Mouse (Mus musculus) heart, embryonic 15.5 days (tissue): ENCODE measurements around the gene Sgk1. TPM values are rescaled to one million over a fixed set of nuclear protein-coding genes. Genes with fewer than 3 reads are reported as not detected.

Experiments
- ATAC-seq: fragments of 200-750 bp; cut with Nextera tagmentation; replicated peaks from 2 replicates; pipeline ENCODE4 v1.8.0; 2017; ENCODE audit warnings: low read depth, moderate TSS enrichment; ENCODE audit not compliant: insufficient number of reproducible peaks, insufficient read depth, low FRiP score
- H3K27ac ChIP-seq: fragments of 300-500 bp; sonication (generic); 2 replicates; pipeline ENCODE4 v1.5.1; 2015; ENCODE audit warnings: mild to moderate bottlenecking, inconsistent platforms
- H3K27me3 ChIP-seq: fragments of 300-500 bp; sonication (generic); 2 replicates; pipeline ENCODE4 v1.6.1; 2015; ENCODE audit warnings: inconsistent platforms
- H3K36me3 ChIP-seq: fragments of 300-500 bp; sonication (generic); 2 replicates; pipeline ENCODE4 v1.6.1; 2015; ENCODE audit warnings: mild to moderate bottlenecking, inconsistent platforms
- H3K4me1 ChIP-seq: fragments of 300-500 bp; sonication (generic); replicated peaks from 2 replicates; pipeline ENCODE4 v1.6.1; 2015; ENCODE audit warnings: inconsistent platforms
- H3K4me2 ChIP-seq: fragments of 300-500 bp; sonication (generic); 2 replicates; pipeline ENCODE4 v1.6.1; 2015; ENCODE audit warnings: inconsistent platforms, mild to moderate bottlenecking, moderate library complexity
- H3K4me3 ChIP-seq: fragments of 300-500 bp; sonication (generic); 2 replicates; pipeline ENCODE4 v1.5.1; 2015; ENCODE audit warnings: mild to moderate bottlenecking, inconsistent platforms
- H3K9ac ChIP-seq: fragments of 300-500 bp; sonication (generic); 2 replicates; pipeline ENCODE4 v1.6.1; 2015; ENCODE audit warnings: mild to moderate bottlenecking, inconsistent platforms
- H3K9me3 ChIP-seq: fragments of 300-500 bp; sonication (generic); replicated peaks from 2 replicates; pipeline ENCODE4 v1.6.1; 2016; ENCODE audit warnings: inconsistent platforms
- WGBS: fragments of 180-500 bp; shearing (Covaris S2); methylation state at CpG from one replicate; pipeline ENCODE4 v1.1.7; 2015; ENCODE audit warnings: mixed read lengths; 5-methylcytosine and 5-hydroxymethylcytosine counted together
- polyA plus RNA-seq: library from polyadenylated mRNA; unstranded; fragments of >200 nt; fragmentation: Nextera tagmentation; extraction: Ambion mirVana; gene quantifications from 2 replicates; pipeline ENCODE4 v1.2.1, GENCODE M21; 2015

Gene Sgk1
- polyA plus RNA-seq, 1 experiment from 2014 or later, result 29.8 TPM

DNA sequence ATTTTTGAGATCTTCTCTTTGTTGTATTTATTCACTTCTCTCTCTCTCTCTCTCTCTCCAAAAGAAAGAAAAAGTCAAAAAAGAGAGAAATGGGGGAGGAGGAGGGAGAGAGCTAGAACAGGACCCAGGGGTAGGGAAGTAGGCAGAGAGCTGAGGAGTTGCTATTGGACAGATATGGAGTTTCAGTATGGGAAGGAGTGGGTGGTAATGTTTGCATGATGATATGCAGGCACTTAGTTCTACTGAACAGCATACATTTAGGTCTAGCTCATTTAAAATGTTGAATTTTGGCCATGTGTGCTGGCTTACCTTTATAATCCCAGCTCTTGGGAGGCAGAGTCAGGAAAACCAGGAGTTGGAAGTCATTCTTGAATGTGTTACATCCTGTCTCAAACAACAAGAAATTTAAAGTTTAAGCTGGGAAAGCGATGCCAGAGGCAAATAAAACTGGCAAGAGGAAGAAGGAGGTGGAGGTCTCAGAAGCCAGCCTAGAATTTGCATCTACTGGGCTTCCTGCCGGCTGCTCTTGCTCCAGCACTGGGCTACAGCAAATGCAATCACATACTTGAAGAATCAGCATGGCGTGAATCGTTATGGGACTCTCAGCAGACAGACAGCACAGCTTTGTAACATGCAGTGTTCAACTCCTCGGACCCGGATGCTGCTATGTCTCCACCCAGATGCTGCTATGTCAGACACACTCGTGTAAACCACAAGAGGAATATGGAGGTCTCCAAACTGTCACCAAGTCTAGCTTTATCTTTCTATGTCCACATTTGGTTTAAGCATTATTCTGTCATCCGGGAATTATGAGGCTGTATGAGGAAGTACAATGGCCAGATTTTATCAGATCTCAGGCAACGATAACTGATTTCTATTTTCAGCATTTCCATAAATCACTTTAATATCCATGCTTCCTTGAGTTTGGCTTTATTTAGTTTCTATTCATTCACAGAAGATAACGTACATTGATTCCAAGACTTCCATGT lies 20.5 kb downstream of the Sgk1 start:
- Histone ChIP-seq H3K27ac (no peak overlapping the region), H3K27me3 (no peaks in the 10 kb centered on the region), H3K9me3 (no peaks in the 10 kb centered on the region), H3K9ac (no peak overlapping the region), H3K4me2 (no peak overlapping the region), H3K36me3 (no peaks in the 10 kb centered on the region), H3K4me3 (no peak overlapping the region), H3K4me1 (no peaks in the 10 kb centered on the region)
- WGBS, result 78% methylated on average over 10 of the region's 10 CpGs
- ATAC-seq, result no peak

DNA sequence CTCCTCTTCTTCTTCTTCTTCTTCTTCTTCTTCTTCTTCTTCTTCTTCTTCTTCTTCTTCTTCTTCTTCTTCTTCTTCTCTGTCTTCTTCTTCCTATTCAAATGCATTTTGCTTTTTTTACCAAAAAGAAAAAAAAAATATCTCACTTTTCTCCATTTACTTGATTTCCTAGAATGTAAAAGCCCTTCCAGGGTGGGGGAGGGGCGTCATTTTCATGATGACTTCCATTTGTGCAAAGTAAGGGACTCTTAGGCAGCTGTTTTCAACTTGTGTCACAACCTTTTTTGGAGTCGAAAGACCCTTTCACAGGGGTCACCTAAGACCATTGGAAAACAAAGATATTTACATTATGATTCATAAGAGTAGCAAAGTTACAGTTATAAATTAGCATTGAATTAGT lies 22.2 kb downstream of the Sgk1 start:
- ATAC-seq, result no peak
- Histone ChIP-seq H3K4me2 (no peak overlapping the region), H3K9me3 (no peaks in the 10 kb centered on the region), H3K4me1 (no peaks in the 10 kb centered on the region), H3K27me3 (no peaks in the 10 kb centered on the region), H3K36me3 (no peaks in the 10 kb centered on the region), H3K27ac (no peak overlapping the region), H3K9ac (no peak overlapping the region), H3K4me3 (no peak overlapping the region)
- 75% methylated on average over 2 of the region's 2 CpGs for WGBS

DNA sequence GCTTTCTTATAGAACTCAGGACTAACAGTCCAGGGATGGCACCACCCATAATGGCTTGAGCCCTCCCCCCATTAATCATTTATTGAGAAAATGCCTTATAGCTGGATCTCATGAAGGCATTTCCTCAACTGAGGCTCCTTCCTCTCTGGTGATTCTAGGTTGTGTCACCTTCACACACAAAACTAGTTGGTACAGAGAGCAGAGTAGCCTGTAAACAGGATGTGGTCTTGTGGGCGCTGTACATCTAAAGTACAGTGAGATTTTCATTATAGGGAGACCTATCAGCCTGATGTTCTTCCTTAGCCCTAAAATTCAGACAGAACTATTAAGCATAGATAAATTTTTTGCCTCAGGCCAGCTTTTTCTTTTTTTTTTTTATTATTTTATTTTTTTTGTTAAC lies 23.6 kb downstream of the Sgk1 start:
- Histone ChIP-seq H3K9ac (no peak overlapping the region), H3K27me3 (no peaks in the 10 kb centered on the region), H3K4me1 (no peaks in the 10 kb centered on the region), H3K4me3 (no peak overlapping the region), H3K4me2 (no peak overlapping the region), H3K36me3 (no peaks in the 10 kb centered on the region), H3K9me3 (no peaks in the 10 kb centered on the region), H3K27ac (no peak overlapping the region)
- WGBS, result 88% methylated on average over 1 of the region's 1 CpGs
- no peak for ATAC-seq

DNA sequence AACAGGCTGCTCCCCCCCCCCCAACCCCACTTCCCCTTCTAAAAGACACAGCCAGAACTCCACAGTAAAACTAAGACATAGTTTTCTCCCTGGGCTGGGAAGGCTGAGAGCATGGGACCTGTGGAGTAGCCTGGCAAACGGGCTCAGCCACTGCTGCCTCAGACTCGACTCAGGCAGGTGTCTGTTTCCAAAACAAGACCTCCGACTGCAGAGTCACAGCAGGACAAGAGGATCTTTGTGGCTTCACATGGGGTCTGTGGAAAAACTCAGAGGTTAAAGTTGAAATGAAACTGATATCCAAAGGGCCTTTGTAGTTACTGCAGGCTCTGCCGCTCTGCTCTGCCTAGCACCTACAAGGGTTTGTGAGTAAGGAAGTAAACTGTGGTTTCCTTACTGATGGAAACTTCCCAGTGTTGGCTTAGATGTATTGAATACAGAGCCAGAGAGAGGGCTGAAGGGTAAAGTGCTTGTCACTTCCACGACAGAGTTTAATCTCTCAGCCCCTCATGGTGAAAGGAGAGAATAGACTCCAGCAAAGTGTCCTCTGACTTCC lies 25.0 kb downstream of the Sgk1 start:
- 30% methylated on average over 5 of the region's 5 CpGs for WGBS
- Histone ChIP-seq H3K4me2 (no peak overlapping the region), H3K4me1 (no peaks in the 10 kb centered on the region), H3K27ac (no peak overlapping the region), H3K4me3 (no peak overlapping the region), H3K9me3 (no peaks in the 10 kb centered on the region), H3K9ac (no peak overlapping the region), H3K27me3 (no peaks in the 10 kb centered on the region), H3K36me3 (no peaks in the 10 kb centered on the region)
- ATAC-seq, result no peak

DNA sequence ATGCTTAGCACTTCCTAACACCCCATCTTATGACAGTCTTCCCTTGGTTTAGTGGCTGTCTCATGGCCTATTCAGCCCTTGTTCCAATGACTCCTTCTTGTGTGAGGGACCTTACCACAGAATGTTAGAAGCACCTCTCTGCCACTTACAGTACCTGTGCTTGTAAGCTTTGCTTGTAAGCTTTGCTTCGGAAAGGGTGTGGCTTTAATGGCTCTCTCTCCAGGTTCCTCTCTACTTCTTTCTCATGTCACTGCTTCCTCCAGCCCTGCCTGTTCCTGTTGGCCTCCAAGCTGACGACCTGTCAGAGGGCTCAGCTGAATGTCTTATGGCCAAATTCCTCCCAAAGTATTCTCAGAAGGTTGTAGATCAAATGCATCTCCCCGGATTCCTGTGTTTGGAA lies 25.8 kb downstream of the Sgk1 start:
- Histone ChIP-seq H3K4me3 (no peak overlapping the region), H3K9me3 (no peaks in the 10 kb centered on the region), H3K4me2 (no peak overlapping the region), H3K27ac (no peak overlapping the region), H3K27me3 (no peaks in the 10 kb centered on the region), H3K4me1 (no peaks in the 10 kb centered on the region), H3K9ac (no peak overlapping the region), H3K36me3 (no peaks in the 10 kb centered on the region)
- WGBS, result 59% methylated on average over 3 of the region's 3 CpGs
- ATAC-seq, result no peak

DNA sequence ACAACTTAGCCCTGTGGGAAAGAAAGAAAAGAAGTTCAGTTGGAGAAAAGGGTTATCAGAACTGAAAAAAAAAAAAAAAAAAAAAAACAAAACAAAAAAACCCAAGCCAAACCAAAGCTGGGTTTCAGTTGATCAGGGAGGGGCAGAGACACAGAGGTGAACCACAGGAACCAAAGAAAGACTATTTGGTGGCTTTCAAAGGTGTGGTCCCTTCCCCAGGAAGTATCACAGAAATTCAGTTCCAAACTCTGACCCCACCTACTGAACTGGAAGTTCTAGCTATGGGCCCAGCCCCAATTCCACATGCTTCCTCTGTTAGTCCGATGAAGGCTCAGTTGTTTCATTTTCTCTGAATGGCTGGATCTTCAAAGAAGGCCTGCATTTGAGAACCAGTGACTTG lies 26.7 kb downstream of the Sgk1 start:
- no peak overlapping the region for H3K4me3 ChIP-seq
- 86% methylated on average over 1 of the region's 1 CpGs for WGBS
- no peaks in the 10 kb centered on the region for H3K27me3 ChIP-seq
- H3K4me1 ChIP-seq, result no peaks in the 10 kb centered on the region
- H3K27ac ChIP-seq, result no peak overlapping the region
- ATAC-seq, result no peak
- H3K9ac ChIP-seq, result no peak overlapping the region
- H3K36me3 ChIP-seq, result no peaks in the 10 kb centered on the region
- no peak overlapping the region for H3K4me2 ChIP-seq
- H3K9me3 ChIP-seq, result no peaks in the 10 kb centered on the region

DNA sequence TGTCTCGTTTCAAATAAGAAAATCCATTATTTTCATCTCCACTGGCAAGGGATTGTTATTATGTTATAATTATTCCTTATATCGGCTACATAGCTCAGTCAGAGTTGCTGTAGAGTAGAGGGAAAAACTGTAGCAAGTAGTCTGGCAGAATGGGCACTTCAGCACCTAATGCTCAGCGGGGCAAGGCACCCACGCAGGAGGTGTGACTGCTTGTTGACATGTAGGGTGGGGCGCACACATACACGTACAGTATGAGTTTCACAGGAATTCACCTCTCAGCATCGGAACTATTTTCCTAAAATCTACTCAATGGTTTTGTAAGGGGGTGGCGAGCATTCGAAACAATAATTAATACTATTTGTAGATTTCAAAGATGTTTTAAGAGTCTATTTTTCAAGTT lies 28.4 kb downstream of the Sgk1 start:
- H3K4me2 ChIP-seq, result no peak overlapping the region
- no peaks in the 10 kb centered on the region for H3K9me3 ChIP-seq
- H3K4me3 ChIP-seq, result no peak overlapping the region
- H3K9ac ChIP-seq, result no peak overlapping the region
- H3K36me3 ChIP-seq, result no peaks in the 10 kb centered on the region
- no peak for ATAC-seq
- 88% methylated on average over 9 of the region's 9 CpGs for WGBS
- H3K4me1 ChIP-seq, result no peaks in the 10 kb centered on the region
- H3K27ac ChIP-seq, result no peak overlapping the region
- no peaks in the 10 kb centered on the region for H3K27me3 ChIP-seq

DNA sequence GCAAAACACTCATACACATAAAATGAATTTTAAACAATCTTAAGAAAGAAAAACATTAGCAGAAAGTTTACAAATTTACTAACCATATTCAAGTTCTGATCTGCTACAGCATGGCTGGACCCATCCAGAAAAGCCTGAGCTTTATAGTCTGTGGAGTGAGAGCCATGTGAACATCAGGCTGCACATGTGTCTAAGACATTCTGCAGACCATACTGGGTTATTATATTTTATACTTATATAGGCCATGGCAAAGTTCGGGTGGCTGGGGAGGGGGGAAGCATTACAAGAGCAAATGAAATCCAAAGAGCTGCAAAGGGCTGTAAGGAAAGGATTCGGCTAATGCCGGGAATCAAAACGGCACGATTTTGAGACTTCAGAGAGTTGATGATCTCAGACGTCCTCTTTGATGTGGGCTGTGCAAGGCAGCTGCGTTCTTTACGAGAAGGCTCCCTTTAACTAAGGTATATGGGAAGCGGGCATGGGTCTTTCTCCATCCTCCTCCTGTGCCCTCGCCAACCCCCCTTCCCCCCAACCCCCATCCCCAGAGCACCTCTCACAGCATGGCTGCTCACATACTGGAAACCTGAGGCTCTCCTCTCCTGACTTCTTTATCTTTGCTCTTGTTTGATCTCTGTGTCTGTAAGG lies 29.4 kb downstream of the Sgk1 start:
- no peaks in the 10 kb centered on the region for H3K27me3 ChIP-seq
- no peaks in the 10 kb centered on the region for H3K9me3 ChIP-seq
- 63% methylated on average over 10 of the region's 10 CpGs for WGBS
- no peak overlapping the region for H3K9ac ChIP-seq
- no peak overlapping the region for H3K4me3 ChIP-seq
- ATAC-seq, result no peak
- H3K4me1 ChIP-seq, result no peaks in the 10 kb centered on the region
- no peak overlapping the region for H3K27ac ChIP-seq
- H3K4me2 ChIP-seq, result no peak overlapping the region
- no peaks in the 10 kb centered on the region for H3K36me3 ChIP-seq

DNA sequence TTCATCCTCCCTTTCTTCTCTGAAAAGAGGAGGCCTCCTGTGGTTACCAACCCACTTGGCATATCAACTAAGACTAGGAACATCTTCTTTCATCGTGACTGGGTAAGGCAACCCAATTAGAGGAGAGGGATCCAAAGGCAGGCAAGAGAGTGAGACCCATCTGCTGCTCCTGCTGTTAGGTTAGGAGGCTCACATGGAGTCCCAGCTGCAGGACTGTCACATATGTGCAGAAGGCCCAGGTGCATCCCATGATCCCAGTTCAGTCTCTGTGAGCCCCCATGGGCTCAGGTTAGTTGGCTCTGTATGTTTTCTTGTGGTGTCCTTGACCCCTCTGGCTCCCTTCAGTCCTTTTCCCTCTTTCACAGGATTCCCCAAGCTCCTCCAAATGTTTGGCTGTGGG lies 32.8 kb downstream of the Sgk1 start:
- H3K9ac ChIP-seq, result no peak overlapping the region
- H3K27ac ChIP-seq, result no peak overlapping the region
- H3K9me3 ChIP-seq, result no peaks in the 10 kb centered on the region
- no peaks in the 10 kb centered on the region for H3K27me3 ChIP-seq
- WGBS, result 31% methylated on average over 1 of the region's 1 CpGs
- H3K4me2 ChIP-seq, result no peak overlapping the region
- no peaks in the 10 kb centered on the region for H3K4me1 ChIP-seq
- no peaks in the 10 kb centered on the region for H3K36me3 ChIP-seq
- H3K4me3 ChIP-seq, result no peak overlapping the region
- ATAC-seq, result no peak

DNA sequence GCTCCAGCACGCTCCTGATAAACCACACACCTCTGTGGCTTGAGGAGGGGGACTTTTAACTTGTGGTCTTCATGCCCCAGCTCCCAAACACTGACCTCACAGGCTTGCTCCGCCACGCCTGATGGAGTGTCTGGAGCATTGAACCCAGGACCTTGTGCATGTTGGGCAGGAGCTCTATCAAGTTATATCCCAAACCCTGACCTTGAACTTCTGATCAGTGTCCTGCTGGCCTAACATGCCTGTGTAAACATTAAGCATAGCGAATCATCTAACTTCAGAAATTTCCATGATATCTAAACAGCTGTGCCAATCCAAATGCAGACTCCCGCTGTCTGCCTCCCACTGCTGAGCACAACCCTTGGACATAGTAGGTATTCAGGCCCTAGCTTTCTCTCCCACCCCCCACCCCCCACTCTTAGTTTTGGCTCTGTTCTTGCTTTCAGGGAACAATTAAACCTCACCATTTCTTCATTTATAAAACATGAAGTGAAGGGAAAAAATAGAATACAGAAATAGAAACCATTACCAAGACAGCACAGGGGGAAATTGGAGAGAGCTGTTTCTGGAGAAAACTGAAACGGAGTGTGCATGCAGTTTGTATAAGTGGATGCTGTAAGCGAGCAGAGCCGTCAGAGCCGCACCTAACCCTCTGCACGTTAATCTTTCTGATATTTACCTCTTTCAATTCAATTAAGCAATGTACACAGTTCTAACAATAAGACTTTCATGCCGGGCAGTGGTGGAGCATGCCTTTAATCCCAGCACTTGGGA lies 34.5 kb downstream of the Sgk1 start:
- Histone ChIP-seq H3K27me3 (no peaks in the 10 kb centered on the region), H3K4me2 (no peak overlapping the region), H3K27ac (no peak overlapping the region), H3K36me3 (no peaks in the 10 kb centered on the region), H3K4me1 (no peaks in the 10 kb centered on the region), H3K9ac (no peak overlapping the region), H3K9me3 (no peaks in the 10 kb centered on the region), H3K4me3 (no peak overlapping the region)
- ATAC-seq, result no peak
- 87% methylated on average over 11 of the region's 11 CpGs for WGBS
